Mouse (Mus musculus) erythroblast, embryonic 14.5 days (primary cell): Measurements from ENCODE around the gene Foxe1.

Experiments used
- GATA1 ChIP-seq: IDR thresholded peaks from 2 replicates; pipeline ENCODE4 v1.6.1; 2012; ENCODE audit warnings: low read length, inconsistent platforms, mixed read lengths
- TAL1 ChIP-seq: IDR thresholded peaks from 3 replicates; pipeline ENCODE4 v1.6.1; 2012; ENCODE audit warnings: low read length, inconsistent platforms, mixed read lengths

DNA sequence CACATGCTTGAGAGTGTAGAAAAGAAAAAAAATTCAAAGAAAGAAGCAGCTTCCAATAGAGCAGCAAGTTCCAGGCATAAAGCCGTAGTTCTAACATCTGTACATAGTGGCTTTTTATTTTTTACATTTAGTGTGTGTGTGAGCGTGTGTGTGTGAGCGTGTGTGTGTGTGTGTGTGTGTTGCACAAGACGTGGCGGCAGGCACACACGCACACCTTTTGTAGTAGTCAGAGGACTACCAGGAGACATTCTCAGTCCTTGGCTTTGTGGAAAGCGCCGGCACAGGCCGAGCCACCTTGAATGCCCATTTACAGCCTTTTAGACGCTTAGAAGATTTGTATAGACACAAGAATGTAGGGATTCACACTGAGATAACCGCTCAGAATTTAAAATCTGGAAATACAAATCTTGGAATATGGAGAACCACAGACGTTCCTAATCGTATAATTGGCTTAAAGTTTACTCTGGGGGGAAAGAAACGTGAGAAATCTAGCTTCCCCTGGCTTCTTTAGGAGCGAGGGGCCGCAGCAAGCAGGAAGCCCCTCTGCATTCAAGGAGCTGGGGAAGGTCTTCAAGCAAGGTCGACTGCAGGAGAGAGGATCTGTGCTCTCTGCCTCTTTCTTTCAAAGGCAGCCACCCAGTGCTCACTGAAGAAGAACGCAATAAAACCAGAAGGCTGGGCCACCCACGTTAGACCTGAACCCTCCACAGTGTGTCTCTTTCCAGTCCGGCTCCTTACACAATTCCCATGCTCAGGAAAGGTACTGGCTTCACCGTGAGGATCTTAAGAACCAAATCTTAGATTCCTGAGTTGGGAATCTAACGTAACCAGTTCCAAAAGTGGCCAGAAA is 1.4 kb upstream of the Foxe1 start:
- TF ChIP-seq GATA1 (no peak), TAL1 (no peak)
